Mouse (Mus musculus) T-helper 2 cell (primary cell): ENCODE measurements around the gene Kctd17.

ENCODE experiments used
- in situ Hi-C: fragments of 300-600 bp; cut with MboI, MseI; formaldehyde crosslinking; loops from one replicate; pipeline ENCODE4 v1.15.1; 2025; ENCODE audit warnings: high pct_unique_total_duplicates

Kctd17 gene

GRCm38 (mm10) chr15:78428391-78429138 lies at the start of gene Kctd17:
Kctd17 (plus strand) TSS chr15:78428564.
- in situ Hi-C loops = no loop called here

GRCm38 (mm10) chr15:78380208-78380607 lies 48.2 kb upstream of the Kctd17 start:
- in situ Hi-C loops = loop anchor here (5.0 kb wide), 1 partner anchor 1078 kb away; no protein-coding TSS in a partner anchor

GRCm38 (mm10) chr15:78380741-78381140 lies 47.6 kb upstream of the Kctd17 start:
- in situ Hi-C loops = loop anchor here (5.0 kb wide), 1 partner anchor 1078 kb away; no protein-coding TSS in a partner anchor

- in situ Hi-C loops = loop anchor here (5.0 kb wide), 1 partner anchor 1080 kb away; no protein-coding TSS in a partner anchor
Measured at GRCm38 (mm10) chr15:78382115-78382514, 46.2 kb upstream of the Kctd17 start.

GRCm38 (mm10) chr15:78383450-78384219 lies 44.7 kb upstream of the Kctd17 start:
- in situ Hi-C loops = loop anchor here (5.0 kb wide), 1 partner anchor 1081 kb away; no protein-coding TSS in a partner anchor

GRCm38 (mm10) chr15:78384220-78385116 lies 43.9 kb upstream of the Kctd17 start:
- in situ Hi-C loops = loop anchor here (5.0 kb wide), 1 partner anchor 1082 kb away; no protein-coding TSS in a partner anchor

- in situ Hi-C loops = no loop called here
Measured at GRCm38 (mm10) chr15:78385564-78385963, 42.8 kb upstream of the Kctd17 start.

- in situ Hi-C loops = no loop called here
Measured at GRCm38 (mm10) chr15:78390855-78391254, 37.5 kb upstream of the Kctd17 start.

- in situ Hi-C loops = no loop called here
Measured at GRCm38 (mm10) chr15:78395478-78395962, 32.8 kb upstream of the Kctd17 start, which contains the start of gene Tex33. Tex33 (minus strand) TSS chr15:78395912.

- in situ Hi-C loops = loop anchor here (10.0 kb wide), 1 partner anchor 427 kb away; the partner anchor contains the start of gene Eif3d
Measured at GRCm38 (mm10) chr15:78401345-78401744, 27.0 kb upstream of the Kctd17 start.

GRCm38 (mm10) chr15:78401921-78402320 lies 26.4 kb upstream of the Kctd17 start:
- in situ Hi-C loops = loop anchor here (10.0 kb wide), 1 partner anchor 427 kb away; the partner anchor contains the start of gene Eif3d

- in situ Hi-C loops = loop anchor here (10.0 kb wide), 1 partner anchor 428 kb away; the partner anchor contains the start of gene Eif3d
Measured at GRCm38 (mm10) chr15:78402423-78402822, 25.9 kb upstream of the Kctd17 start.

GRCm38 (mm10) chr15:78403301-78403741 lies 25.0 kb upstream of the Kctd17 start:
- in situ Hi-C loops = loop anchor here (10.0 kb wide), 1 partner anchor 429 kb away; the partner anchor contains the start of gene Eif3d

- in situ Hi-C loops = loop anchor here (10.0 kb wide), 1 partner anchor 429 kb away; the partner anchor contains the start of gene Eif3d
Measured at GRCm38 (mm10) chr15:78403896-78404295, 24.5 kb upstream of the Kctd17 start.

- in situ Hi-C loops = loop anchor here (10.0 kb wide), 1 partner anchor 430 kb away; the partner anchor contains the start of gene Eif3d
Measured at GRCm38 (mm10) chr15:78405098-78405497, 23.3 kb upstream of the Kctd17 start.

- in situ Hi-C loops = loop anchor here (10.0 kb wide), 1 partner anchor 431 kb away; the partner anchor contains the start of gene Eif3d
Measured at GRCm38 (mm10) chr15:78405517-78406211, 22.7 kb upstream of the Kctd17 start, which contains the start of gene Tst. Tst (minus strand) TSS chr15:78405907.

GRCm38 (mm10) chr15:78406293-78406934 lies 21.9 kb upstream of the Kctd17 start, which contains the start of gene Mpst:
Mpst (plus strand) TSS chr15:78406416.
- in situ Hi-C loops = loop anchor here (10.0 kb wide), 1 partner anchor 432 kb away; the partner anchor contains the start of gene Eif3d

- in situ Hi-C loops = loop anchor here (10.0 kb wide), 1 partner anchor 435 kb away; the partner anchor contains the start of gene Eif3d
Measured at GRCm38 (mm10) chr15:78409570-78410052, 18.8 kb upstream of the Kctd17 start.
